Mouse (Mus musculus) CH12.LX (cell line): ENCODE measurements at regions not wholly inside any gene's neighbourhood (a gene's known extent, or its start where the extent isn't known, plus 50 kb on each side); places are given as distances from the start of the nearest gene placed in this dataset.

ENCODE experiments used
- DNase-seq: peaks from one replicate; pipeline ENCODE4 v3.0.0-alpha.2; 2013; ENCODE audit errors: extremely low read depth
- H3K27ac ChIP-seq: 2 replicates; pipeline ENCODE4 v1.5.1; 2012; ENCODE audit warnings: low read depth, mild to moderate bottlenecking, control low read depth, moderate library complexity; ENCODE audit not compliant: insufficient read depth
- H3K27me3 ChIP-seq: replicated peaks from 2 replicates; pipeline ENCODE3; 2012; ENCODE audit warnings: inconsistent platforms
- H3K36me3 ChIP-seq, 2 experiments: replicated peaks in 1 of 2; 2 replicates each; pipeline versions ENCODE3 to v1.6.1; 2012; ENCODE audit warnings: inconsistent platforms in 1 of 2, low read length in 1 of 2, mild to moderate bottlenecking in 1 of 2, mixed read lengths in 1 of 2, moderate library complexity in 1 of 2; ENCODE audit not compliant: control insufficient read depth in 1 of 2, insufficient read depth in 1 of 2
- H3K4me1 ChIP-seq, 2 experiments: 2 replicates each; pipeline ENCODE4 v1.6.1; 2012; ENCODE audit warnings: inconsistent platforms in 1 of 2, moderate library complexity in 1 of 2; ENCODE audit not compliant: insufficient read depth in 2 of 2, control insufficient read depth in 1 of 2
- H3K4me2 ChIP-seq: 2 replicates; pipeline ENCODE4 v1.6.1; 2012; ENCODE audit warnings: low read depth, mild to moderate bottlenecking, control low read depth; ENCODE audit not compliant: poor library complexity, insufficient read depth, severe bottlenecking
- H3K4me3 ChIP-seq, 3 experiments: fragments of 150-350 bp in 1 of 3; sonication (generic) in 1 of 3; replicated peaks in 1 of 3; 2 replicates each; pipeline versions ENCODE3 to v1.5.1; 2011 to 2012; ENCODE audit warnings: low read depth in 2 of 3, low read length in 2 of 3, mild to moderate bottlenecking in 2 of 3, moderate library complexity in 2 of 3, control low read depth in 1 of 3, improper control_type of control experiment in 1 of 3, inconsistent platforms in 1 of 3, mixed read lengths in 1 of 3; ENCODE audit not compliant: poor library complexity in 1 of 3
- H3K79me2 ChIP-seq: replicated peaks from 2 replicates; pipeline ENCODE4 v1.6.1; 2012; ENCODE audit warnings: mild to moderate bottlenecking, moderate library complexity; ENCODE audit not compliant: control insufficient read depth, poor library complexity, insufficient read depth, severe bottlenecking; ENCODE audit errors: extremely low read depth
- H3K9ac ChIP-seq: 2 replicates; pipeline ENCODE4 v1.6.1; 2012; ENCODE audit warnings: low read depth, mild to moderate bottlenecking, control low read depth, moderate library complexity; ENCODE audit not compliant: insufficient read depth
- H3K9me3 ChIP-seq: replicated peaks from 2 replicates; pipeline ENCODE3; 2012; ENCODE audit warnings: low read length, inconsistent platforms, mixed read lengths
- BHLHE40 ChIP-seq: IDR thresholded peaks from 2 replicates; pipeline ENCODE4 v1.6.1; 2011; ENCODE audit warnings: mild to moderate bottlenecking, low read depth, low read length, improper control_type of control experiment
- CHD2 ChIP-seq: IDR thresholded peaks from 2 replicates; pipeline ENCODE4 v1.6.1; 2011; ENCODE audit warnings: low read length, improper control_type of control experiment
- CTCF ChIP-seq, 2 experiments: IDR thresholded peaks in 1 of 2; conservative IDR thresholded peaks in 1 of 2; 2 replicates each; pipeline ENCODE4 v1.5.1; 2011 to 2012; ENCODE audit warnings: low read depth in 2 of 2, low read length in 2 of 2, improper control_type of control experiment in 1 of 2, inconsistent platforms in 1 of 2, mild to moderate bottlenecking in 1 of 2, moderate library complexity in 1 of 2
- ELF1 ChIP-seq: IDR thresholded peaks from 2 replicates; pipeline ENCODE4 v1.6.1; 2014; ENCODE audit warnings: low read depth, mild to moderate bottlenecking, inconsistent platforms, low read length, improper control_type of control experiment
- HCFC1 ChIP-seq: IDR thresholded peaks from 2 replicates; pipeline ENCODE4 v1.6.1; 2012; ENCODE audit warnings: low read depth, mild to moderate bottlenecking, inconsistent platforms, low read length, improper control_type of control experiment
- JUN ChIP-seq: IDR thresholded peaks from 2 replicates; pipeline ENCODE4 v1.6.1; 2011; ENCODE audit warnings: low read depth, mild to moderate bottlenecking, low read length, improper control_type of control experiment, moderate library complexity; ENCODE audit not compliant: insufficient read depth
- MEF2A ChIP-seq: IDR thresholded peaks from 2 replicates; pipeline ENCODE4 v1.6.1; 2014; ENCODE audit warnings: low read depth, mild to moderate bottlenecking, inconsistent platforms, low read length, improper control_type of control experiment, borderline replicate concordance
- MYC ChIP-seq: IDR thresholded peaks from 2 replicates; pipeline ENCODE4 v1.6.1; 2011; ENCODE audit warnings: low read depth, mild to moderate bottlenecking, improper control_type of control experiment, low read length
- NRF1 ChIP-seq: IDR thresholded peaks from 2 replicates; pipeline ENCODE4 v1.6.1; 2014; ENCODE audit warnings: low read depth, mild to moderate bottlenecking, inconsistent platforms, low read length, improper control_type of control experiment, moderate library complexity
- POLR2A ChIP-seq: IDR thresholded peaks from 2 replicates; pipeline ENCODE4 v1.6.1; 2011; ENCODE audit warnings: low read depth, mild to moderate bottlenecking, improper control_type of control experiment, low read length
- POLR2AphosphoS2 ChIP-seq: IDR thresholded peaks from 2 replicates; pipeline ENCODE4 v1.6.1; 2011; ENCODE audit warnings: low read depth, low read length, improper control_type of control experiment
- RCOR1 ChIP-seq: conservative IDR thresholded peaks from 2 replicates; pipeline ENCODE4 v1.6.1; 2012; ENCODE audit warnings: low read depth, mild to moderate bottlenecking, inconsistent platforms, low read length, improper control_type of control experiment
- SIN3A ChIP-seq: IDR thresholded peaks from 2 replicates; pipeline ENCODE4 v1.6.1; 2012; ENCODE audit warnings: low read length, improper control_type of control experiment, inconsistent platforms
- UBTF ChIP-seq: IDR thresholded peaks from 2 replicates; pipeline ENCODE4 v1.6.1; 2012; ENCODE audit warnings: low read depth, mild to moderate bottlenecking, inconsistent platforms, low read length, improper control_type of control experiment, moderate library complexity
- USF1 ChIP-seq: IDR thresholded peaks from 2 replicates; pipeline ENCODE4 v1.6.1; 2014; ENCODE audit warnings: low read depth, mild to moderate bottlenecking, inconsistent platforms, low read length, improper control_type of control experiment
- USF2 ChIP-seq: conservative IDR thresholded peaks from 2 replicates; pipeline ENCODE4 v1.6.1; 2011; ENCODE audit warnings: low read depth, low read length, improper control_type of control experiment
- ZC3H11A ChIP-seq: IDR thresholded peaks from 2 replicates; pipeline ENCODE4 v1.6.1; 2012; ENCODE audit warnings: low read depth, mild to moderate bottlenecking, inconsistent platforms, low read length, improper control_type of control experiment
- ZMIZ1 ChIP-seq: IDR thresholded peaks from 2 replicates; pipeline ENCODE4 v1.6.1; 2012; ENCODE audit warnings: low read depth, mild to moderate bottlenecking, inconsistent platforms, low read length, improper control_type of control experiment
- ZNF384 ChIP-seq: IDR thresholded peaks from 2 replicates; pipeline ENCODE4 v1.6.1; 2012; ENCODE audit warnings: low read depth, low read length, improper control_type of control experiment, inconsistent platforms
- dilution Hi-C: fragments of 300-500 bp; cut with MboI; formaldehyde crosslinking; loops from 2 replicates; pipeline ENCODE4 v1.14.3; 2020; ENCODE audit warnings: low sequenced_read_pairs; ENCODE audit not compliant: extremely low pct_unique_long_range_greater_than_20kb, extremely low pct_ligation_motif_present
- in situ Hi-C: fragments of 300-500 bp; cut with MboI; formaldehyde crosslinking; loops from 3 replicates; pipeline ENCODE4 v1.14.3; 2019; ENCODE audit warnings: low sequenced_read_pairs, low pct_ligation_motif_present, low pct_unique_long_range_greater_than_20kb, mixed read lengths

- TF ChIP-seq HCFC1, result no peak
- no peak for TF ChIP-seq POLR2A
- TF ChIP-seq ZC3H11A, result no peak
- TF ChIP-seq RCOR1, result no peak
- TF ChIP-seq UBTF, result no peak
- TF ChIP-seq CTCF (conservative IDR thresholded peaks at IDR 0.05 in 1 of 2, IDR thresholded peaks at IDR 0.05 in 1 of 2; ENCODE audit: low read depth in 2 of 2, low read length in 2 of 2), result no peak
- TF ChIP-seq ZMIZ1, result no peak
- TF ChIP-seq NRF1, result no peak
- TF ChIP-seq MYC, result no peak
- no peaks in the 10 kb centered on the region for H3K4me1 ChIP-seq
- H3K4me2 ChIP-seq, result no peak overlapping the region
- no peak overlapping the region for H3K4me3 ChIP-seq
- H3K79me2 ChIP-seq, result no peaks in the 10 kb centered on the region
- H3K27me3 ChIP-seq, result peaks cover 83% of the 10 kb centered on the region
- H3K27ac ChIP-seq, result no peak overlapping the region
- in situ Hi-C loops (loop anchor here (10.0 kb wide), 1 partner anchor 330 kb away; no protein-coding TSS in a partner anchor), dilution Hi-C loops (no loop called here)
- no peaks in the 10 kb centered on the region for H3K9me3 ChIP-seq
- H3K9ac ChIP-seq, result no peak overlapping the region
- H3K36me3 ChIP-seq, result no peaks in the 10 kb centered on the region
- DNase-seq, result no peak
Observed at GRCm38 (mm10) chr4:148734547-148734946, 69.7 kb upstream of the Casz1 start.

GRCm38 (mm10) chr4:148738601-148739530, 65.4 kb upstream of the Casz1 start:
- no peak overlapping the region for H3K27ac ChIP-seq
- no peaks in the 10 kb centered on the region for H3K79me2 ChIP-seq
- dilution Hi-C loops (no loop called here), in situ Hi-C loops (loop anchor here (10.0 kb wide), 1 partner anchor 326 kb away; no protein-coding TSS in a partner anchor)
- H3K4me1 ChIP-seq, result peaks cover 0 to 3% of the 10 kb centered on the region in 2 experiments; a peak in 2 of 4 replicates
- H3K27me3 ChIP-seq, result peaks cover 84% of the 10 kb centered on the region
- peaks cover 3% of the 10 kb centered on the region for H3K9me3 ChIP-seq
- no peak overlapping the region for H3K4me3 ChIP-seq
- no peak overlapping the region for H3K4me2 ChIP-seq
- no peak for DNase-seq
- TF ChIP-seq BHLHE40 (no peak), JUN (no peak), CHD2 (no peak), NRF1 (no peak), SIN3A (no peak), HCFC1 (no peak), MYC (no peak), USF2 (no peak), ZNF384 (no peak), ZC3H11A (no peak), POLR2A (no peak), USF1 (no peak), MEF2A (no peak), POLR2AphosphoS2 (no peak), UBTF (no peak), ELF1 (no peak)
- H3K9ac ChIP-seq, result no peak overlapping the region
- H3K36me3 ChIP-seq, result no peaks in the 10 kb centered on the region
